Comparison of ENCODE assay signal across 8 mouse cellular contexts in the genomic region with DNA sequence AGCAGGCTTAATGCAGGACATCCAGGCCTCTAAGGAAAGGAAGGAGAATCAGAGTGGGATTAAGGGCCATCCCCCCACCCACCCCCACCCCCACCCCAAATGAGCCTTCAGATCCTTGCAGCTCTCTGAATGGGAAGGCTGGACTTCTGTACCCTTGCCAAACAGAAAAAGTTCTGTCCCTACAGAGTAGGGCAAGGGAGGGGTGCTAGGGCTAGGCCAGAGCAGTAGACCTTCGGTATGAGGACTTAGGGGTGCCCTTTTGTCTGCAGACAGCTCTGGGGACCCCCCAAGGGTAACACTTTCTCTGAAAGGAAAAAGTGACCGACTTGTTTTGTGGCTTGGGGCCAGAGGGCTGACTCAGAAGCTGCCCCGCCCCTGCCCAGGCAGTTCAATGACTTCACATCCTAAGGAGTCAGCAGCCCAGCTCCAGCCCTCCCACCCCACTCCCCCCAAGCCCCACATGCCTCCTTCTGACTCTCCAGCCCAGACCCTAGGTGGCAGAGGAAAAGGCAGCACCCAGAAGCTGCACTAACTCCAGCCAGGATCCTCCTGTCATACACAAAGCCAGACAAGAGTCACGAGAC.
DNase-seq lines count a peak whose midpoint lies in the region; ATAC-seq lines count a peak whose summit lies in the region.

No protein-coding gene starts in this region.

- no peaks in the 10 kb centered on the region for H3K9me3 ChIP-seq in midbrain, embryonic 10.5 days (replicated peaks)
- H3K9me3 ChIP-seq in midbrain, embryonic 14.5 days (ENCODE audit: control insufficient read depth, low read length) = no peaks in the 10 kb centered on the region
- no peaks in the 10 kb centered on the region for H3K9me3 ChIP-seq in kidney, embryonic 16.5 days (ENCODE audit: low read length)
- no peaks in the 10 kb centered on the region for H3K9me3 ChIP-seq in midbrain, embryonic 13.5 days

- no peak overlapping the region for H3K4me3 ChIP-seq in midbrain, embryonic 10.5 days
- no peak overlapping the region for H3K4me3 ChIP-seq in midbrain, embryonic 14.5 days (replicated peaks; ENCODE audit: low read depth, low read length)
- no peak overlapping the region for H3K4me3 ChIP-seq in kidney, embryonic 16.5 days (ENCODE audit: low read length)
- H3K4me3 ChIP-seq in midbrain, embryonic 13.5 days (replicated peaks) = no peak overlapping the region

- peaks cover 7% of the 10 kb centered on the region; the same call in 1 of the 2 replicates for H3K36me3 ChIP-seq in midbrain, embryonic 10.5 days
- no peaks in the 10 kb centered on the region for H3K36me3 ChIP-seq in midbrain, embryonic 14.5 days (ENCODE audit: control insufficient read depth, insufficient read depth, low read length)
- H3K36me3 ChIP-seq in kidney, embryonic 16.5 days (ENCODE audit: insufficient read depth, low read length) = peaks cover 33% of the 10 kb centered on the region
- H3K36me3 ChIP-seq in midbrain, embryonic 13.5 days = 0 out of 2 replicates have a peak, but pooled peaks cover 3% of the 10 kb centered on the region

- no peak for ATAC-seq in midbrain, embryonic 14.5 days (ENCODE audit: low FRiP score, low TSS enrichment)
- peak; percentile 49 for ATAC-seq in kidney, embryonic 16.5 days (ENCODE audit: low FRiP score, low TSS enrichment)
- 0 out of 2 replicates have a peak, but pooled peaks have one; percentile 52 for ATAC-seq in midbrain, embryonic 13.5 days

- peaks cover 38% of the 10 kb centered on the region for H3K4me1 ChIP-seq in midbrain, embryonic 10.5 days
- no peaks in the 10 kb centered on the region for H3K4me1 ChIP-seq in midbrain, embryonic 14.5 days (ENCODE audit: control insufficient read depth, insufficient read depth, low read length)
- H3K4me1 ChIP-seq in kidney, embryonic 16.5 days (ENCODE audit: insufficient read depth, low read length) = peaks cover 26% of the 10 kb centered on the region
- H3K4me1 ChIP-seq in midbrain, embryonic 13.5 days (replicated peaks) = peaks cover 12% of the 10 kb centered on the region; the same call in 1 of the 2 replicates

- no peak for DNase-seq in midbrain, embryonic 10.5 days (ENCODE audit: low spot score)
- DNase-seq in midbrain, embryonic 14.5 days = no peak
- DNase-seq in heart, adult 18-20 months = peak; percentile 85
- DNase-seq in cerebellum, postnatal 4 days (ENCODE audit: low spot score in 2 of 2) = no peak
- DNase-seq in layer of hippocampus, adult 8-10 months (ENCODE audit: low spot score in 2 of 2) = no peak
- no peak for DNase-seq in cerebellum, postnatal 25 days

- H3K27ac ChIP-seq in midbrain, embryonic 10.5 days (replicated peaks) = peak overlapping the region; percentile 59
- H3K27ac ChIP-seq in midbrain, embryonic 14.5 days (replicated peaks; ENCODE audit: low read depth, low read length) = no peak overlapping the region
- H3K27ac ChIP-seq in kidney, embryonic 16.5 days (ENCODE audit: low read length) = peak overlapping the region; percentile 63
- H3K27ac ChIP-seq in midbrain, embryonic 13.5 days = no peak overlapping the region

- H3K4me2 ChIP-seq in midbrain, embryonic 14.5 days (ENCODE audit: low read length) = no peak overlapping the region
- H3K4me2 ChIP-seq in kidney, embryonic 16.5 days (replicated peaks; ENCODE audit: low read depth, low read length) = no peak overlapping the region
- no peak overlapping the region for H3K4me2 ChIP-seq in midbrain, embryonic 13.5 days (replicated peaks)

- WGBS in midbrain, embryonic 10.5 days = 18% methylated on average over 3 of the region's 4 CpGs
- WGBS in midbrain, embryonic 14.5 days = 23% methylated on average over 4 of the region's 4 CpGs
- WGBS in kidney, embryonic 16.5 days = 16% methylated on average over 4 of the region's 4 CpGs
- 18% methylated on average over 4 of the region's 4 CpGs for WGBS in midbrain, embryonic 13.5 days

- no peaks in the 10 kb centered on the region; the same call in 1 of the 2 replicates for H3K27me3 ChIP-seq in midbrain, embryonic 10.5 days (ENCODE audit: low read depth, poor library complexity, severe bottlenecking)
- H3K27me3 ChIP-seq in midbrain, embryonic 14.5 days (ENCODE audit: control insufficient read depth, insufficient read depth, low read length) = no peaks in the 10 kb centered on the region
- no peaks in the 10 kb centered on the region for H3K27me3 ChIP-seq in kidney, embryonic 16.5 days (ENCODE audit: insufficient read depth, low read length)
- H3K27me3 ChIP-seq in midbrain, embryonic 13.5 days = no peaks in the 10 kb centered on the region

- no peak overlapping the region for H3K9ac ChIP-seq in midbrain, embryonic 14.5 days (replicated peaks; ENCODE audit: low read length)
- H3K9ac ChIP-seq in kidney, embryonic 16.5 days (replicated peaks; ENCODE audit: low read length) = 0 out of 2 replicates have a peak overlapping the region, but pooled peaks have one; percentile 6
- H3K9ac ChIP-seq in midbrain, embryonic 13.5 days (replicated peaks) = no peak overlapping the region

Comparison
In these comparisons a context has a peak if more than half of its experiments do, and no peak if none do; other contexts are left out.
1. H3K27ac ChIP-seq: peak in midbrain, embryonic 10.5 days (single experiment) and kidney, embryonic 16.5 days (single experiment); none in midbrain, embryonic 14.5 days (single experiment) and midbrain, embryonic 13.5 days (single experiment).
2. DNase-seq: peak in heart, adult 18-20 months (2 of 2); none in midbrain, embryonic 10.5 days (single experiment), midbrain, embryonic 14.5 days (single experiment), cerebellum, postnatal 4 days (0 of 2), layer of hippocampus, adult 8-10 months (0 of 2) and cerebellum, postnatal 25 days (0 of 2).